Mouse (Mus musculus) splenic B cell, adult 2 months (primary cell): ENCODE data around the gene Mchr1.

ENCODE experiments used
- DNase-seq: peaks from one replicate; pipeline ENCODE4 v3.0.0-alpha.2; 2011; ENCODE audit warnings: low read depth, low spot score
- H3K27me3 ChIP-seq: 2 replicates; pipeline ENCODE4 v1.6.1; 2012; ENCODE audit warnings: mild to moderate bottlenecking, low read length, moderate library complexity, mixed read lengths; ENCODE audit not compliant: control insufficient read depth, poor library complexity, insufficient read depth, severe bottlenecking
- H3K36me3 ChIP-seq: 2 replicates; pipeline ENCODE4 v1.6.1; 2012; ENCODE audit warnings: mild to moderate bottlenecking, low read length, moderate library complexity, mixed read lengths; ENCODE audit not compliant: control insufficient read depth, poor library complexity, insufficient read depth, severe bottlenecking

The Mchr1 gene

DNA sequence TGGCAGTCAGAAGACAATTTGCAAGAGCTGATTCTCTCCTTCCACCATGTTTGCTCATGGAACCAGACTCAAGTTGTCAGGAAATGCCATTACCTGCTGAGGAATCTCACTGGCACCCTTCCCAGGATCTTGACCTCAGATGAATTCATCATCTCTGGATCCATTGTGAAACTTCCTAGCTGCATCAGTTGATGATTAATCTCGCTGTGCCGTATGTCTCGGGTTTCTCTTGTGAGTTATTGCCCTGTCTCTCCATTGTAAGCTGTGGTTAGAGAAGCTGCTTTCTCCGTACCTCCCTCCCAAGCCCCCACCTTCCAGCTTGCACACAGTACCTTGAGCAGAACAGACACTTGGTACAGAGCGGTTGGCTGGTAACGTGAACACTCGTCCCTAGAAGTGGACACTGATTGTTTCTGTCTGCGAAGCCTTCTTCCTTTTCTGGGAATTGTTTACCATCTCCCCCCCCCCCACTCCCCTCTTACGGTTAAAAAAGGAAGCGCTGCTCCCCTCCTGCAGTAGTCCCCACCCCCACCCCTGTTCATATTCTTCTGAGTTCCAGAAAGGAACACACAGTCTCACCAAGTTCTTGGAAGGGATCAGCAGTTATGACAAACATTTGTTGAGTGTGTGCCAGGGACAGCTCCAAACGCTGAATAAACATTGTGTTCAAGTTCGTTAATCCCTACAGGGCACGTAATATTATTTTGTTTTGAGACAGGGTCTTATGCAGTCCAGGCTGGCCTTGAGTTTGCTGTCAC is 12.5 kb downstream of the Mchr1 start:
- no peaks in the 10 kb centered on the region for H3K27me3 ChIP-seq
- DNase-seq = no peak
- no peaks in the 10 kb centered on the region for H3K36me3 ChIP-seq

DNA sequence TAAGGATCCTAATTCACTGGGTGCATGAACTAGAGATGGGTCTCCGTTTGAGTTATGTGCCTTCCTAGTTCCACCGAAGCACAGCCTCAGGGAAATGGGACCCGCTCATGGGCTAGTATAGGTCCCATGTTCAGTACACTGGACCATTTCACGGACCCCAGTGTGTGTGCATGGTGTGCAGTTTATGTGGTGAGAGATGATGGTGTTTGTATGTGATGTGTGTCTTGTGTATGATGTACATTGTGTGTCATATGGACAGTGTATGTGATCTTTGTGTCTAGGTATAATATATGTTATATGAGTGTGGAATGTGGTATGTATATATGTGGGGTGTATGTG is 13.0 kb downstream of the Mchr1 start:
- DNase-seq = no peak
- no peaks in the 10 kb centered on the region for H3K27me3 ChIP-seq
- no peaks in the 10 kb centered on the region for H3K36me3 ChIP-seq

DNA sequence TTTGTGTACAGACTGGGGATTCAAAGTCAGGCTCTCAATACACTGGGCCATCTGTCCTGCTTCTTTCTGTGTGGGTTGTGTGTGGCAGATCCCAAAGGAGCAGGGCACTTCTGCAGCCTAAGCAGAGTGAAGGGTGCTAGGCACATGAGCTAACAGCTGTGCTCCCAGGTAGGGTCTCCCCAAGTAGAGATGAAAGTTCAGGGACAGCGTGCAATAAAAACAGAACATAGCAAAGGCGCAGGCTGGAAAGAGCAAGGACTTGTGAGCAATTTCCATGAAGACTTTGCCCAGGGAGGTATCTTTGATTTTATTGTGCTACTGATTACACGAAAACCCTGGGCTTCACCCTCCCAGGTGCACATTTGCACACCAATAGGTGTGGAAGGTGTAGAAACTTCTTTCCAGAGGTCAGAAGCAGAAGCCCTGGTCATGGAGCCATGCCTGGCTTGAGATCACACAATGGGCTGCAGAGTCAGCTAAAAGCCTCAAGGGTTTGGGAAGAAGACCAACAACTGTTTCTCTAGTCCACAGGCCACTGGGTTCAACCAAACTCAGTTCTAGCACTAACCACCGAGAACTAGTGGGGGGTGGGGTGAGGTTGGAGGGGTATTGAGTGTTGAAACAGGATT is 13.8 kb downstream of the Mchr1 start:
- no peaks in the 10 kb centered on the region for H3K27me3 ChIP-seq
- no peaks in the 10 kb centered on the region for H3K36me3 ChIP-seq
- no peak for DNase-seq

DNA sequence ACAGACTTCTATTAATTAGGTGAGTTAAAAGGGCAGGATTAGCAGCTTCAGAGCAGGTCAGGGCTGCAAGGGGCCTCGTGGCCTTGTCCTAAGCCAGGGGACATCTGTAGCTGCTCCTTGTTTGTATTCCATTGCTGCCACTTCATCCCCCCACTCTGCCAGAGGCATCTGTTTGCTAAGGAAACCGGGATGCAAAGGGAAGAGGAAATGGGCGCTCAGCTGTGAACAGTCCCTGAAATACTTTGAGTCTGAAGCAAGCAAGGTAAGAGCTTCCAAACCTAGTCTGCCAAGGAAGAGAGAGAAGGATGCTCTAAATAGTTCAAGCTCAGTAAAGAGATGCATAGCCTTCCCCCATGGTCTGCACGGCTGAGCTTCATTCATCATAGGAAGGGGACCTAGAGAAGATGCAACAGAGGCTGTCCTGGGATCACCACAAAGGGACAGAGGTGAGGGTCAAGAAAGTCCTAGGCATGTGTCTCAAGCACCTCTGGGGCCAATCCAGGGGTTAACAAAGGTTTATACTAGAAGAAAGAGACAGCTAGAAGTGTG is 17.4 kb downstream of the Mchr1 start:
- Histone ChIP-seq H3K27me3 (no peaks in the 10 kb centered on the region), H3K36me3 (no peaks in the 10 kb centered on the region)
- DNase-seq = no peak

DNA sequence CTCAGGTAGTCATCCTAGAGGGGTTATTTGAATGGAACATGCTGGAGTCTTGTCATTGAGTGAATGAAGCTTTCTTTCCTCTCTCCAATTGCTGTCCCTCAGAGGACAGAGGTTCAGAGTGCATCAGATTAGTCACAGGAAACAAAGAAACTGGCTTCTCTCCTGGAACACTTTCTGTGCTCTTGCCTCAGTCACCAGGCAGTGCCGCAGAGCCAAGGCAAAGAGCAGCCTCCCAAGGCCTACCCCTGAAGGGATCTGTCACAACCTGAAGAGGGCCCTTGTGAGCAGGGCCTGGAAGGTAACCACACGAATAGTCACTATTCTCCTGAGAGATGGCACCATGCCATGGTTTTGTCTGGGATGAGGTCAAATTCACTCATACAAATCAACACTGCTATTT is 18.3 kb downstream of the Mchr1 start:
- DNase-seq = no peak
- Histone ChIP-seq H3K27me3 (no peaks in the 10 kb centered on the region), H3K36me3 (no peaks in the 10 kb centered on the region)

DNA sequence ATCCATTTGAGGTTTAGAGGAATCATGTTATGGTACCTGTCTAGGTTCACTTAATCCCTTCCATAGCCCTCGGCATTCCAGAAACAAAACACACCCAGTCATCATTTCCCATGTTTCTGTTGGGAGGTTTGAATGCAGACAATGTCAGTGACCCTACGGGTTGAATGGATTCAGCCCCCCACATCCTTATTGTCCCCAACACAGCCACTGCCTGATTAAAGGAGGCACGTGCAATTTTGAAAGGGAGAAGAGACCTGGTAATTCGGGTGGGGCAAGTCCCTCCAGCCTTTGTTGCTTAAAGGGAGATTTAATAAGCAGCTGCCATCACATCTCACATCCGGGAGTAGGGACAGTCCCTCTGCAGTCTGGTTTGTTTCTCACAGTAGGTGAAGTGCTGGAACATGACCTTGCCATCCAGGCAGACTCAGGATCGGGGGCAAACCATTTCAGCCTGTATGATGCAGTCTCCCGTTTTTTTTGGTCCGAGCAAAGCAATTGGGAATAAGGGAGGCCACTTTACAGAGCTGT is 18.9 kb downstream of the Mchr1 start:
- H3K36me3 ChIP-seq = no peaks in the 10 kb centered on the region
- no peaks in the 10 kb centered on the region for H3K27me3 ChIP-seq
- peak; percentile 37 for DNase-seq

DNA sequence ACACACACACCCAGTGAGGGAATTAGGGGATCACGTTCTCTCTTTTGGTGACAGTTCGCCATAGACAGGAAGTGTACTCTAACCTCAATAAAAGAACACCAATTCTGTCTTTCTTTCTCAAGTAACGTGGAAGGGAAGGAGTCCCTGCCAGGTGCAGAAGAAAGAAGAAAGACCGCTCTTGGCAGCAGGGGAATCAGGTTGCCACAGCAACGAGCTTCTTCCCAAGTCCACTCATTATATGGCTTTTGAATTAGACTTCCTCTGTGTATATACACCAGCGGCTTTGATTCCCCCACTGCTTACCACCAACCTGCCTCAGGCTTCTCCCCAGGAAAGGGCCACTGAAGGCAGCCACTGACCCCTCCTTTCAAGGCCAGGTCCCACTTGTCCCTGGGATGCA is 19.8 kb downstream of the Mchr1 start:
- no peaks in the 10 kb centered on the region for H3K27me3 ChIP-seq
- no peak for DNase-seq
- no peaks in the 10 kb centered on the region for H3K36me3 ChIP-seq

DNA sequence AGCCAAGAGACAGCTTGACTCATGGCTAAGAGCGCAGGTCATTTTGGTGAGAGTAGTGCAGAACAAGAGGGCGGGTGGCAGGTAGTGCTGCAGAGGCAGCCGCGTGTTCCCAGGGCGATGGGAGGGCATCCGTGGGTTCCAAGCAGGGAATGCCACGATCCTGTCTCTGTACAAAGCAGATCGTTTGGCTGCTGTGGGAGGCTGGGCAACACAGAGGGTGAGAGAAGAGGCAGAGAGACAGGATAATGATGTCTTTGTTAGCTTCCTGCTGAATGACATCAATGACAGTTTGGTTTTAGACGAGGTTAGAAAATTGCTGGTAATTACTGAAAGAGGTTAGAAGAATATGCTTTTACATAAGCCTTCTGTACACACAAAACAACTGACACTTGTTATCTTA is 23.0 kb downstream of the Mchr1 start:
- no peaks in the 10 kb centered on the region for H3K27me3 ChIP-seq
- H3K36me3 ChIP-seq = no peaks in the 10 kb centered on the region
- no peak for DNase-seq

DNA sequence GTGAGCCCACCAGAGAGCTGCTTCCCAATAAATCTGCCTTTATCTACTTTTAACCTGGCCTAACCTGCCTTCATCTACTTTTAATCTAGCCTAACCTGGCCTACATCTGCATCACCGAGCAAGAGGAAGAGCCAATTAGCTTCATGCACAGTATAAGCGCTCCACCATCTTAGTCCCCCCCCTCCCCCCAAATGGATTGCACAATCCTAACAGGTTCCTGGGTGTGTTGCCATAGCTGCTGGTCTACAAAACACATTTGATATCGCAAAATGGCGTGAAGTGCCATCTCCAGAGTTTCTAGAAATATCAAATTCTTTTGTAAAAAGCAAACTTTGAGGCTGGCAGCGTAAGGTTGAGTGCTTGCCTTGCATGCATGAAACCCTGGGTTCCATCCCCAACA is 24.0 kb downstream of the Mchr1 start:
- Histone ChIP-seq H3K27me3 (no peaks in the 10 kb centered on the region), H3K36me3 (no peaks in the 10 kb centered on the region)
- DNase-seq = no peak

DNA sequence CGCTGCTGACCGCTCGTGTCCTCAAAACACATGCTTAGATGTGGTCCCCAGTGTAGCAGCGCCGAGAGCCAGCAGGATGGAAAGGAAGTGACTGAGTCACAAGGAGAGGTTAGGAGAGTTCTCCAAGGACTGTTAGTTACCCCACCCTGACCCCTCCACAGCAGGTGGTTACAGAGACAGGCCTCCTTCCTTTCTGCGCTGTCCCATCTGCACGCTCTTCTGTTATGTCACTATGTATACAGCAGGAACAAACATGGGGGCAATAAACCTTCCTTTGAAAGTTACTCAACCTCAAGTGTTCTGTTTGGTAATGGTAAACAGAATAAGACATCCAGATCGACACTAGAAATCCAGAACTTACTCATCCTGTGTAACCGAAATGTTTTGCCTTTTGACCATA is 24.9 kb downstream of the Mchr1 start:
- Histone ChIP-seq H3K36me3 (no peaks in the 10 kb centered on the region), H3K27me3 (no peaks in the 10 kb centered on the region)
- no peak for DNase-seq

DNA sequence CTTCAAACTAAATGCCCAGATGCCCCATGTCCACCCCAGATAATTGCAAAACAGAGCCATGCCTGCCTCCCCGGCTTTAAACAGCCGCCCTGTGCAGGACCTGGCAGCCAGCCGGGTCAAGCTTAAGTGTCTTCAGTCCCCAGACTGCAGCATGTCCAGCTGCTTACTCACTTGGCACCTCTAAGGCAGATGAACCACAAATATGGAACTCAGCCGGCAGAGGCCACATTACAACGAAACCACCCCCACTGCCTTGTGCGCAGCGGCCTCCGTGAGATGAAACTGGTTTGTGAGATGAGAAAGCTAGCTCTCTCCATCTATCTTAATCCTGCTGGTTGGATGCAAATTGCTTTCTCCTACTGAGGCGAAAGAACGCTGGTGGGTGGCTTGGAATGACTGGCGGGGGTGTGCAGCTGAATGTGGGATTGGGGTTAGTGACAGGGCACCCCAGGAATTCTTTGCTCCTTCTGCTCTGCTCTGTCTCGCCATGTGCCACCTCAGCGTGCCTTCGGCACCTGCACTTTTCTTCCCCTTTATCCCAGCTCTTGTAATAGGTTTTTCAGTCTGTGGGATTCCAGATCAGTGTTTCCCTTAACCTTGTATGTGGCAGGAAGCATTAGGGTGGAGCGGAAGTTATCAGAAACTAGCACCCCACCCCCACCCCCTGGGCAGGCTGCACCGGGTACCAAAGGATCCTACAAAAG is 29.2 kb downstream of the Mchr1 start:
- no peaks in the 10 kb centered on the region for H3K36me3 ChIP-seq
- no peaks in the 10 kb centered on the region for H3K27me3 ChIP-seq
- DNase-seq = no peak

DNA sequence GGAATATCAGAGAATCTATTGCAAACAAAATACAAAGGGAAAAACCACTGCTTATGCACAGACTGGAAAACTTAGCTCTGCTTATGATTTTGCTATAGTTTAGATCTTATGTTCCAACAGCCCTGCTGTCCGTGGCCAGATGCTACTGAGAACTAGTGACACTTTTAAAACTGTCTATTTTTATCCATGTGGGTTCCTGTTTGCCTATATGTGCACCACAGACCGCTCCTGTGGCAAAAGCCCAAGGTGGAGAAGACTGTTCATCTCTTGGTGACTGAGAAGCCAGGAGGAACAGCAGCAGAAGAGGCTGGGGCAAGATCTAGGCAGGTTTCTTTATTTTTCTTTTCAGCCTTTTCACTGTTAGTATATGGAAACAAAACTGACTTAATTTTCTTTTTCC is 32.1 kb downstream of the Mchr1 start:
- no peak for DNase-seq
- no peaks in the 10 kb centered on the region for H3K36me3 ChIP-seq
- no peaks in the 10 kb centered on the region for H3K27me3 ChIP-seq

DNA sequence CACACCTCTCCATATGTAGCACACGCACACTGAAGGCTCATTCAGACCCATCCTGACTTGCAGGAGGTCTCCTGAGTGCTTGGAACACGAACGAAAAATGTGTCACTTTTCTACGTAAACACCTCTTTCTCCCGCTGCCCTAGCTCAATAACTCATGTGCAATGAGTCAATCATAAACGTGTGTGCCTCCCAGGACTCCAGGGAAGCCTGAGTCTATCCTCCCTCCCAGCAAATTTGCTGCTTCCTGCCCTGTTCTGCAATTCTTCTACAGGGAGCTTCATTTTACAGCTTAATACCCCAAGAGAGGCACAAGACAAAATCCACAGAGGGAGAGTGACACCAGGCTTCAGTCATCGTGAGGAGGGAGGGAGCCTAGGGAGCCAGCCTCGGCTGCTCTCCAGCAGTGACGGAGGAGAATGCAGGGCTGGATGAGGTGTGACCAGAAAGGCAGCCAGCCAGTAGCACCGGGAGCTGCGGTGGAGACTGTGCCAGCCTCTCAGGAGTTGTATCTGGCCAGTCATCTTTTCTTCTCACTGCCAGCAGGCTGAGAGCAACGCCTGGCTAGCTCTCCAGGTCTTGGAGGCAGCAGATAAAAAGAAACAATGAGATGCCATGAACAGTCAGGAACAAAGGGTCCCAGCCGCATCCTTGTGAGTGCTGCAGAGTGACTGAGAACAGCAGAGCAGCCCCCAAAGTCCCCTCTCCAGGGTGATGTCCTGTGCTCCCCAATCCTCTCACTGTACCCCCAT is 37.2 kb downstream of the Mchr1 start:
- H3K27me3 ChIP-seq = no peaks in the 10 kb centered on the region
- no peaks in the 10 kb centered on the region for H3K36me3 ChIP-seq
- DNase-seq = no peak

DNA sequence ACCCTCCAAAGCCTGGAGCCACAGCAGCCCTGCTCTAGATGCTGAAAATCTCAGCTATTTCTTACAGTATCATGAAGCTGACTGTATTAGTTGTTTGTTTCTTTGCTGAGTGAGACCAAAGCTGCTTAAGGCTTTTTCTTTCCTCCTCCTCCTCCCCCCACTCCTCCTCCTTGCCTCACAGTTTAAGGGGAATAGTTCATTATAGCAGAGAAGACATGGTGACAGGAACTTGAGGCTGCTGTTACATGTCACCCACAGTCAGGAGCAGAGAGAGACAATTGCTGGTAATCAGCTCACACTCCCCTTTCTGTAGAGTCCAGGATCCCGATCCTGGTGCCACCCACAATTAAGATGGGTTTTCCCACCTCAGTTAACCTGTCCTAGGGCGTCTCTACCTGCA is 38.1 kb downstream of the Mchr1 start:
- no peak for DNase-seq
- no peaks in the 10 kb centered on the region for H3K36me3 ChIP-seq
- no peaks in the 10 kb centered on the region for H3K27me3 ChIP-seq
